Mouse (Mus musculus) kidney, adult 18-20 months (tissue): ENCODE measurements around the gene Gdpgp1.

Experiments
- DNase-seq: peaks from one replicate; pipeline ENCODE4 v3.0.0; 2021

Gene Gdpgp1

DNA sequence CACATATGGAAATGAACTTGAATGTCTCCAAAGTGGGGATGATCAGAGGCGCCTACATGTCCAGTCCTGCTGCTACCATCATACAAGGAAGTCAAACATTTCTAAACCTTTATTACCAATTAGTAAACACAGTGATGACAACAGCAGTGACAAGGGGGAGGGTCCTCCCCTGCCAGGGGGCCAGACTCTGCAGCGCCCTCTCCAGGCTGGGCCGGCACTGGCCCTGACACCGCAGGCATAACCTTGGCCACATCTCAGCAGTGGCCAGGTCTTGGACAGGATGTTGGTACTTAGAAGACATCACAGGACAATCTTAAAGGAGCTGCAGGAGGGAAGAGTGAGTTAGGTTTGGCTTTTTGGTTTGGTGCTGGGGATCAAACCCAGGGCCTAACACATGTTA, 5.6 kb upstream of the Gdpgp1 start:
- no peak for DNase-seq

DNA sequence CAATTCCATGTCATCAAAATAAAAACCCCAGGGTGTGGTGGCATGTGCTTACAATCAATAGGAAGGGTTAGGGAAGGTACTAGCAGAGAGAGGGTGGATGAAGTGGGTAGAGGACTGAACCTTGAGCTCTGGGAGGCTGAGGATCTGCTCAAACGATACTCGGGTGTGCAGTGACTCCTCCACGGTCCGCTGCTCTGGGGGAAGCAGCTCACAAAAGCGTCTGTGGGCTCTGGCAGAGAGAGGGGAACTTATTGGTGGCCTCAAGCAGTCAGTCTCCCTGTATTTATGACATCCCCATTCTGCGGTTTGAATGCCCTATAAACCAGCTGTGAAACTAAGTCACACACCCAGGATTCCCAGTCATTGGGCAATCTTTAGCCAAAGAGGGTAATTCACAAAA, 2.5 kb upstream of the Gdpgp1 start:
- DNase-seq = no peak

DNA sequence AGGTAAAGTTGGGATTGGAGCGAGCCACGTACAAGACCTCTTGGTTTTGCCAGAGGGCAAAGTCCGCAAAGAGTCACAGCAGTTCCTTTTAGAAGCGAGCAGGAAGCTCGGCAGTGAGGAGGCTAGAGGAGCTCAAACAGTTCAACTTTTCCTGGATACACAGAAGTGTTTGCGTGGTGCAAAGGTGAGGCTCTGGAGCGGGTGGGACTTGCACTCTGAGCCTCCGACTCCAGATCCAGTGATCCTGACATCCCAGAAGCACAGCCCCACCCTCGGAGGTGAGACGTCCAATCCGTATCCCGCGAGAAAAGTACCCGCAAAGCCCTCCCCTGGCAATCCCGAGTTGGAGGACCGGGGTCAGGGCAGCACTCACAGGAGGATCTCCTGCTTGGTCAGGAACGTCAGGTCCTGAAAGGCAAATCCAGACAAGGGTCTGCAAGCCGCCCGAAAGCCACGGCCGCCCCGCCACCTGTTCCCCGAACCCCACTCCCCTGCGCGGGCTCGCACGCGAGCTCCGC, 635 bp upstream of the Gdpgp1 start:
- DNase-seq = peak; percentile 68

DNA sequence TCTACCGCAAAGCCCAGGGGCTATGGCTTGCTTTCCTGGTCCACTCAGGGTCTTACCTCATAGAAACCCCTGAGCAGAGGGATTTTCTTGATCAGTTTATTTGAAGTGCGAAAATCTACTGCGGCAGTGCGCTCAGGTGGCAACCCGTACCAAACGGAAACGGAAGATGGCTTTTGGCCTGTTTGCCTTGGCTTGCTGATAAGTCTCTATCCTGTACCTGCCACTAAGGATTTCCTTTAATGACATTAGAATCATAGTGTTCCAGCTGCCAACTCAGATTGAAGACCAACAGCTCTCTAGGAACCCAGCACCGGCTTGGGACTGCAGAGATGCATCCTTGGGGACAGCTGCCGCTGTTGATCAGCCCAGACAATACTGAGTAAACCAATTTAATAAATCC, 1.1 kb downstream of the Gdpgp1 start:
- no peak for DNase-seq

DNA sequence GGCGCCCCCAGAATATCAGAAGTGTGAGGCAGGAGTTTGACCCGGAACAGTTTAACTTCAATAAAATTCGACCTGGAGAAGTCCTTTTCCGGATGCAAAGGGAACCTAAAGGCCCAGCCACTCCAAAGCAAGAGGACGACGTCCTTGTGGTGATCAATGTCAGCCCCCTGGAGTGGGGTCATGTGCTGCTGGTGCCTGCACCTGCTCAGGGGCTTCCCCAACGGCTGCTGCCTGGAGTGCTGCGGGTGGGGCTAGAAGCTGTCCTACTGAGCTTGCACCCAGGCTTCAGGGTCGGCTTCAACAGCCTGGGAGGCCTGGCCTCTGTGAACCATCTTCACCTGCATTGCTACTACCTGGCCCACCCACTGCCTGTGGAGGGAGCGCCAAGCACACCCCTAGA, 5.9 kb downstream of the Gdpgp1 start:
- DNase-seq = no peak

DNA sequence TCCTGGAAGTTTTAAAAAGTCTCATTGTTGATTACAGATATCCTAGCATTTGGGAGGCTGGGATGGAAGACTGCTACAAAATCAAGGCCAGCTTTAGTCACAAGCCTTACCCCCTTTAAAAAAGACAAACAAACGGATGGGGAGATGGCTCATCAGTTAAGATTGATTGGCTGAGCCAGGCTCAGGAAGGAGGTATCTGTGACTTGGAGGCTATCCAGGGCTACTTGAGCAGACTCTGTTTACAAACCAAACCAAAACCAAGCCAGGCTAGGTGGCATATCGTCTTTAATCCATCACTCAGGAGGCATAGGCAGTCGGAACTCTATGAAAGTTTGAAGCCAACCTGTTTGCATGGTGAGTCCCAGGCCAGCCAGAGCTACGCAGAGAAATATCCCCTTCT, 9.0 kb downstream of the Gdpgp1 start:
- DNase-seq = no peak

DNA sequence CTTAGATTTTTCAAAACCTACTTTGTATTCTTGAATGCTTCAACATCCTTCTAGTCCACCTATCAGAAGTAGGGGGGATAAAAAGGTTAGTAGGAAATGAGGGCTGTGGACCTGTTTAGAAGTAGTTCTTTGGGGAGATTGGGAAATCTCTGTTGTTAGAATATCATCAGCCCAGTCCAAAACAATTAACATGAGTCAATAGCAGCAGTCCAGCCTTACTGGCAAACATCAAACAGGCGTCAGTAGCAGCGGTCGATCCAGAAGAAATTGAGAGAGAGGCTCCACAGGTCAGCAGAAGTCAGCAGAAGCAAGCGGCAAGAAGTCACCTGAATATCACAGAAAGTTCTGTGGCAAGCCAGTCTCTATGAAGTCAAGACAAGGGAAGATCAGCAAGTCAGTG, 12.2 kb downstream of the Gdpgp1 start:
- DNase-seq = no peak

DNA sequence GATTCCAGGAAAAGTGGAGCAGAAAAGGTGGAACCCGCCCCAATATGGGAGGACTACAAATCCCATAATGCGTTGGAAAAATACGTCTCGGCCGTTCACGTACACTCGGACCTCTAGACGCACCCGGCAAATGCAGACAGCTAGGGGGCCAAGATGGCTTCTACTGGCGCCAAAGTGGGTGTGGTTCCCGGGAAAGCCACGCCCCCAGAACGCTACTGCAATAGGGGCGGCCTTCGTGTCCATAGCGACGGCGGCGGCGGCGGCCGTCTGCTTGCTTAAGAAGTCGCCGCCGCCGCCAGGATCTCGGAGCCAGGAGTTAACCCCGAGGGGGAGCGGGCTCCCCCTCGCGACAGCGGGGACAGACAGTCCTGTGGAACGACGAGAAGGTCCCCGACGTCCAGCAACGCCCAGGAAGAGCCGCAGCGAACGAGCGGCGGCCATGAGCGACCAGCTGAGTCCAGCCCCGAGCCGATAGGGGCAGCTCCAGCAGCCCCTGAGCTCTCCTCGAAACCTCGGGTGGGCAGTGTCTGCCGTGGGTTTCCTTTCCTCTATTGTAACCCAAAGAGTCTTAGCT, 13.6 kb downstream of the Gdpgp1 start, which contains the start of gene Ttll13:
TSS of gene Ttll13 (plus strand) at position 229 of the 574 bp plus-strand sequence.
- peak; percentile 95 for DNase-seq

DNA sequence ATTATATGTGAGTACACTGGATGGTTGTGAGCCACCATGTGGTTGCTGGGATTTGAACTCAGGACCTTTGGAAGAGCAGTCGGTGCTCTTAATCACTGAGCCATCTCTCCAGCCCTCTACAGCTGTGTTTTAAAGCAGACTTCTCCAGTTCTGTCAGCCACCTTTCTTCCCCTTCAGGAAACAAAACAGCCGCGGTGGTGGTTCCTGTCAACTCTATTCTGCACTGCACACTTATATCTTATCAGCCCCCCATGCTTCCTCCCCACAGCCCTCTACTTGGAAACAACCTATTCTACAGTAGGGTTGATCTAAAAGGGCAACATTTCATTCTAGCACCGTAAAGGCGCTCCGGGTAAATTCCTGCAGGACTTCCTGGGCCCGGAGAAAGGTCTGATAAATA, 14.2 kb downstream of the Gdpgp1 start:
- DNase-seq = no peak

DNA sequence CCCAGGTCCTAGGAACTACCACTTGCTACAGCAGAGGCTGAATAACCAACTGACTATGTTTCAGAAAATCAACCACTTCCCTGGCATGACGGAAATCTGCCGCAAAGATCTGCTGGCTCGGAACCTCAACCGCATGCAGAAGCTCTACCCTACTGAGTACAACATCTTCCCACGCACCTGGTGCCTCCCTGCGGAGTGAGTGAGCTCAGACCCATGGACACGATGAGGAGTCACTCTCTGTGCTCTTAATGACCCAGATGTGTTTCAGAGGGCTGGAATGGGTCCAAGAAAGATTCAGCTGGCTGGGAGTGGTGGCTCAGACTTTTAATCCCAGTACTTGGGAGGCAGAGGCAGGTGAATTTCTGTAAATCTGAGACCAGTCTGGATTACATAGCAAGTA, 19.8 kb downstream of the Gdpgp1 start:
- DNase-seq = no peak

DNA sequence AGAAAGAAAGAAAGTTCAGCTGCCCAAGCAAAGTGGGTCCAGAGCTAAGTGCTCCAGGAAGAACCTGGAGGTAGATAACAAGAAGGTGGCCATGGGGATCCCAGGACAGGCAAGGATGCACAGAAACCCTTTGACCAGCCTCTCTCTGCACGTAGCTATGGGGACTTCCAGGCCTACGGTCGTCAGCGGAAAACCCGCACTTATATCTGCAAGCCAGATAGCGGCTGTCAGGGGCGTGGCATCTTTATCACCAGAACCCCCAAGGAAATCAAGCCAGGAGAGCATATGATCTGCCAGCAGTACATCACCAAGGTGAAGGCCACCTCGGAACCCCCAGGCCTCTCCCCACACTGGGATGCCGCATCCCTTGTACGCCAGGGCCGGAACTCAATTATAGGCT, 20.2 kb downstream of the Gdpgp1 start:
- DNase-seq = no peak

DNA sequence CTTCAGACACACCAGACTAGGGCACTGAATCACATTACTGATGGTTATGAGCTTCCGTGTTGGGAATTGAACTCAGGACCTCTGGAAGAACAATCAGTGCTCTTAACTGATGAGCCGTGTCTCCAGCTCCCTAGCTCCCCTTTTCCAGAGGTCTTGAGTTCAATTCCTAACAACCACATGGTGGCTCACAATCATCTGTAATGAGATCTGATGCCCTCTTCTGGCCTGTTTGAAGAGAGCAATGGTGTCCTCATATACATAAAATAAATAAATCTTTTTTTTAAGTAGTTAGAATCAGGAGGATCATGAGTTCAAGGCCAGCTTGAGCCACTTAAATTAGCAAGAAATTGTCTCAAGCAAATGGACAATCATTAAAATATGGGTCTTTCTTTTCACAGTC, 23.3 kb downstream of the Gdpgp1 start:
- DNase-seq = no peak

DNA sequence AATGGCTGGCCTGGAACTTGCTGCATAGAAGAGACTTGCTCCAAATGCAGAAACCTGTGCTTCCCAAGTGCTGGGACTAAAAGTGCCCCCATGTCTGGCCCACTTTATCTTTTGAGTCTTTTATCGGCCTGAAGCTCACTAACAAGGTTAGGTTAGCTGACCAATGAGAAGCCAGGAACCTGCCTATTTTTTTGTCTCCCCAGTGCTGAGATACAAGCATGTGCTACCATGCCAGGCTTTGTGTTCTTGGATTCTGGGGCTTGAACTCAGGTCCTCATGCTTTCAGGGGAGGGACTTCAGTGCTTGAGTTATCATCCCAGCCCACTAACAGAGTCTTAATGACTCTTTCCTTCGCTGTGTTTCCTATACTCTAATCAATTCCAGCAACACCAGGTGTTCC, 25.0 kb downstream of the Gdpgp1 start:
- no peak for DNase-seq

DNA sequence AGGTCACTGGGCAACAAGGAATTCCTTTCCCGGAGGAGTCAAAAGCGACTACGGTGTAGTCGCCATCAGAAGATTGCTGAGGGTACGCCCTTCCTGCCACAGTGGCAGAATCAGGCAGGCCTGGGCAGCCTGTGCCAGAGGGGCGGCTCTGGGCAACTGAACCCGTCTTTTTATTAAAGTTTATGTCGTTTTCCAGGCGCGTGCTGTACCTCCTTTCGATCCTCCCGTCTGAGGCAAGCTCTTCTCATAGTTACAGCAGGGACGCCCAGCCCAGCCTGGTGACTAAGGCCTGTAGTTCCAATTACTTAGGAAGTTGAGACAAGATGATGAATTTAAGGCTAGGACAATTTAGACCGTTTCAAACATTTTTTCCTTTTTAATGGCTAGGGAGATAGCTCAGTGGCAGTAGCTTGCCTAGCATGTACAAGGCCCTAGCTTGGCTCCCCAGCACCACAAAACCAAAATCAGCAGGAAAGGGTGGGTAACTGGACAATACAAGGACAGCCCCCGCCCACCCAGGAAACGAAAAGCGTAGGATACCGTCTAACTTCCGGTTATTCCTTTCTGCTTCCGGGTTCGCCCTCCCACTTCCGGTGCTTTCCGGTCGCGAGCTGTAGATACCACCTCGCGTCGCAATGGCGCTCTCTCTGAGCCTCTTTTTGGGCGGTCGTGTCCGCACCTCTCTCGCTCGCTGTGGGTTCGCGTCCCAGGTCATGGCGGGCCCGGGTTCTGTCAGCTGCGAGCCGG, 28.1 kb downstream of the Gdpgp1 start, which contains the start of gene Ngrn:
TSS of gene Ngrn (plus strand) at position 591 of the 747 bp plus-strand sequence.
- DNase-seq = peak; percentile 87

DNA sequence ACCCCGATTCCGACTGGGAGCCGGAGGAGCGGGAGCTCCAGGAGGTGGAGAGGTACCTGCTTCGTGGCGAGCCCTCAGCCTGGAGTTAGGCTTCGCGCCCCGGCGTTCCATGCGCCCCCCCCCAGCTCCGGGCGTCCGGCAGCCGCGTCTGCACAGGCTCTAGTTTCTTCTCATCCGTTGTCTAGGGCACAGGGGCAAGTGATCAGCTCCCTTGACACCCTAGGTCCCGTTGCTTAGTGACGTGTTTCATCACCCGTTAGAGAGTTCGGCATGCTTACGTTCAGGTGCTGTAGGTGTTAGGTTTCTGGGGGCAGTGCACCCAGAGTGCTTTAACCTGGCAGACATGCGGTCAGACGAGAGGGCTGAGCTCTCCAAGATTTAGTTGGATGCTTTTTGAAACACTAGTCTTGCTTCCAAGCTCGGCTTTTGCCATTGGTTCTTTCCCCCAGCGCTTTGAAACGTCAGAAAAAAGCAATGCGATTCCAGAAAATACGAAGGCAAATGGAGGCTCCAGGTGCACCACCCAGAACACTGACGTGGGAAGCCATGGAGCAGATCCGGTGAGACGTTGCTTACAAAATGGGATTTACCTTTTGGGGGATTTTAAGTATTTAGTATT, 28.8 kb downstream of the Gdpgp1 start:
- no peak for DNase-seq

DNA sequence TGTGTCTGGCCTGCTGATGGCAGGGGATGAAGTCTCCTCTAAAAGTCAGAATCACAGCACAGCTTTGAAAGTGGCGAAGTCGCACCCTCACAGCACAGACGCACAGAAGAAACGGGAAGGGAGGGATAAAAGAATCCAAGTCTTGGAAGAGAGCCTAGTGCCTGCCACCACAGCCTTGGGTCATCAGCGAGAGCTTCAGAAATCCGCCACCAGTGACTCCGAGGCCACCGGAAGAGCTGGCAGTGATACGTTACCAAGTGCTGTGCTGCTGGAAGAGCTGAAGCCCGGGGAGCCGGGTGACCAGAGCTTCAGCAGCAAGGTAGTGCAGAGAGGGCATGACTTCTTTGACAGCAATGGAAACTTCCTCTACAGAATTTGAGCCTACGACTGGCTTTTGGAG, 31.9 kb downstream of the Gdpgp1 start:
- DNase-seq = no peak

DNA sequence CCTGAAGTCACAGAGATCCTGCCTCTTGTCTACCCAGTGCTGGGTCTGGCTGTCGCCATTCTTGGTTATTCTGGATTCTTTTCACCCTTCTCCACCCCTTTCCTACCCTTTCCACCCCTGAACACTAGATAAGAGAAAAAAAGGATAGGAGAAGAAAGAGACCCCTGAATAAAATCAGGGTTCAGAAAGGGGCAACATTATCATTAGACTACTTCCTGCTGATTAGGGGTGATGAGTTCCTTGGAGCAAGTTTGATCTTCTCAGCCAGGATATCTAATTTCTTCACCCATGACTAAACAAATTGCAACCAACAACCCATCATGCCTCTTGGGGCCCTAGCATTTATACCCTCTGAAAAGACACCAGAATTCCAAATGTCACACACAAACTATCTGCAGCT, 35.1 kb downstream of the Gdpgp1 start:
- no peak for DNase-seq

DNA sequence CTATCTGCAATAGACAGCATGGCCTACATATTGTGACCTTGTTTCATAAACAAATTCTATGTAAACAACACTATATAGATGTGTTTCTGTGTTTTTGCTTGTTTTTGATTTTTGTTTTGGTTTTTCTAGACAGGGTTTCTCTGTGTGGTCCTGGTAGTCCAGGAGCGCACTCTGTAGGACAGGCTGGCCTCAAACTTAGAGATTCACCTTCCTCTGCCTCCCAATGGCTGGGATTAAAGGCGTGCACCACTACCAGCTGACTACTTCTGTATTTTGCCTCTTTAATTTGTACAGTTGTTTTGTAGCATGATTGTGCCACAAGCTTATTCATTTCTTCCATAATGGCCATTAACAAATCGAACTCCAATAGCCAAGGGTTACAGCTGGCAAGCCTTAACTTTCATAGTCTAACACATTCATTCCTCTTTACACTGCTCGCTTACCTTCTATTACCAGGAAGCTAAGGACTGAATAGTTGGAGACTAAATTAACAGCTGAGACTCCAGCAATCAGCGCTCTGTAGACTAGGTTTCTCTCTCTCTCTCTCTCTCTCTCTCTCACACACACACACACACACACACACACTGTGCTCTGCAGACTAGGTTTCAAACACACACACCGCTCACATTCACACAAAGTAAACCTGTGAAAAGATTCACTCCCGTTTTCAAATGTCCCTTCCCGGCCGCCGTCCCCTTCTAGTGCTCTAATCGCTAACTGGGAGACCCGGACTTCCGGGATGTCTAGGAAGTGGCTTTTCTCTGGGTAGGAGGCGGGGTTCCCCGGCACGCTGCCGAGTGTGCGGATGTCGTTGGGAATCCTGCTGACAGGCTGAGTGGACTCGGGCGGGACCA, 36.5 kb downstream of the Gdpgp1 start, which contains the start of gene Vps33b:
TSS of gene Vps33b (plus strand) at position 753 of the 854 bp plus-strand sequence.
- peak; percentile 98 for DNase-seq

DNA sequence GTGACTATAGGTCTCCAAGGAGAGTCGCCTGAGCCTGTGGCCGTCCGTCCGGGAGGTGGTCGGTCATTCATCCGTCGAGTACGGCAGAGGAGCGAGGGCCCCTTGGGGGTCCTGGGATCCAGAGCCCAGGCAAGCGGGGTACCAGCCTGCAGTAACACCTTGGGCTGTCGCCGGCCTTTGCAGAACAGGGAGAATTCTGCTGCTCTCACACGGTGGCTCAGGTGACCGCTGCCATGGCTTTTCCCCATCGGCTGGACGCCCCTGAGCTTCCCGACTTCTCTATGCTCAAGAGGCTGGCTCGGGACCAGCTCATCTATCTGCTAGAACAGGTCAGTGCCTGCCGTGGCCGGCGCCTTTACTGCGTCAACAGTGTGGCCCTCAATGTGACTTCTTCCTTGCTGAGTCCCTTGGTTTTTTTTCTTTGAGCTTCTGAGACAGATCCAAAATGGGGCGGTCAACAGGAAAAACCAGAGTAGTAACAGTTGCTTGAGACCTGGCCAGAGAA, 37.1 kb downstream of the Gdpgp1 start:
- no peak for DNase-seq

DNA sequence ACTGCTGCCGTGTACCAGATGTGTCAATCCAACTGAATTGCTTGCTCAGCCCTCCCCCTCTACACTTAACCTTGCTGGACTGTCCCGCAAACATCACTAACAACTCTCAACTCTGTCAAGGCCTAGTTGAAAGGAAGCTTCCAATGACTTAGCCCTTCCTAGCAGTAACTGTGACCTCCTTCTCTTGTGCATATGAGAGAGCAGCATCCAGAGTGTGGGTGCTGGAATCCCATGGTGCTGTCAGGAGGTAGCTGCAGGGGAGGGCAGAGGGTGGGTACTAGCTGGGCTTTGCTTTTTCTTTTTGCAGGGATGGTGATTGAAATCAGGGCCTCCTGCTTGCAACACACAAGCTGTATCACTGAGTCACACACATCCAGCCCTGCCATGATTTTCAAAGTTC, 40.8 kb downstream of the Gdpgp1 start:
- DNase-seq = no peak

DNA sequence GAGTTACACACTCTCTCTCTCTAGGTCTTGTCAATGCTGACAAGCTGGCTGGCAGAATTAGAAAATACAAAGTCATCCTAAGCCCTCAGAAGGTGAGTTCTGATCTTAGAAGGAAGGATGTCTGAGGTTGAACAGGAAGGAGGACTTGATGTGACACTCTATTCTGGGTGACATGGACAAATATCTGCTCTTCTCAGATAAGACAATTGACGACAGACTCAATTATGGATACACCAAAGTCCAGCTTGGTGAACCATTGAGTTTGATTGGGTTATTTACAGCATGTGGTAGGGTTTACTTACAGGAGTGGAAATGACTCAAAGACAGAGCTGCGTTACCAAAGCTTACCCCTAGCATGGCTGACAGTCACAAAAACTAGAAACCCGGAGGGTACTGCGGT, 43.7 kb downstream of the Gdpgp1 start:
- DNase-seq = no peak

DNA sequence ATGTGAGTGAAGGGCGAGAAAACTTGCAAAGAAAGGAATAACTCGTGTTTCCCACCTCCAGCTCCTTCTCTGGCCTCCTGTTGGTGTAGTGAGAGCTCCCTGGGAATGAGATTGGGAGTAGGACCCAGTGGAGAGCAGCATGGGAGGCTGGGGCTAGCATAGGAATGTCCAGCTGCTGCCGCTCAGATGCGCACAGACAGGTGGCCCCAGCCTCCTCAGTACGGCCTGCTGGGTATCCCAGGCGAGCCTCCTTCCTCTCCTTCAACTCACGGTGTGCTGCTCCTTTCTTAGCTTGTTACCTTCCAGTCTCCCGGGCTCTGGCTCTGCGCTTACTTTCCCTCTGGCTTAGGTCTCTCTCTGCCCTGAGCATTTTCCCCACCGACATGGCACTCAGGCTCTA, 47.4 kb downstream of the Gdpgp1 start:
- DNase-seq = no peak

DNA sequence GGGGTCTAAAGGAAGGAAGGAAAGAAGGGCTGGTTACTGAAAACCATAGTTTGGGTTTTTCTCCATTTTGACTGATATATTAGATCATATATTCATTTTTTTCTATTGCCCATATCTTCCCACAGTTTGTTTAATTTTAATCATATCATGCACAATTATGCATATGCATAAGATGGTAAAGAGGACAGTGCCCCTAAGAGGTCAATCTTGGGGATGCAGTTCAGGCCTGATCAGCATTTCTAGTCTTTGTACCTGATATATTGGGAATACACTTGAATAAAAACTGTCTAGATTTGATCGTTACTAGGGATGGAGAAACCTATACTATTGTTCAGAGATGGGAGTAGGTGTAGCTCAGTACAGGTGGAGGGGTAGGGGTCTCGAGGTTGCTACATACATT, 48.3 kb downstream of the Gdpgp1 start:
- DNase-seq = no peak
